Mouse (Mus musculus): ENCODE results near the gene Slc9c1.

The Slc9c1 gene

DNA sequence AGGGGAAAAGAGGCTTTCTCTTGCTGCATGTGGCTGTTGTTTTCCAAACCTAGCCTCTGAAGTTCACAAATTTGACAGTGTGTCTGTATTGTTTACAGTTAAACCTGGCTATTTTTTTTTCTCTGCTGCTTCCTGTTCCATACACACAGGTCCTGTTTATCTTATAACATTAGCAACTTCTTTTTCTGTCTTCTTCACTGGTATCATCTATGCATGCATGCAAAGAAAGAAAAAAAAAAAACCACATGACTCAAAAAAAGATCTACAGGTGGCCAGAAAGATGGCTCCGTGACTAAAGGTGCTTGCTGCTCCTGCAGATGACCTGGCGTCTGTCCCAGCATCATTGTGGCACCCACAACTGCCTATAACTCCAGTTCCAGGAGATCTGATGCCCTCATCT, 90.2 kb downstream of the Slc9c1 start:
- no peak for DNase-seq (ENCODE audit: low spot score)

DNA sequence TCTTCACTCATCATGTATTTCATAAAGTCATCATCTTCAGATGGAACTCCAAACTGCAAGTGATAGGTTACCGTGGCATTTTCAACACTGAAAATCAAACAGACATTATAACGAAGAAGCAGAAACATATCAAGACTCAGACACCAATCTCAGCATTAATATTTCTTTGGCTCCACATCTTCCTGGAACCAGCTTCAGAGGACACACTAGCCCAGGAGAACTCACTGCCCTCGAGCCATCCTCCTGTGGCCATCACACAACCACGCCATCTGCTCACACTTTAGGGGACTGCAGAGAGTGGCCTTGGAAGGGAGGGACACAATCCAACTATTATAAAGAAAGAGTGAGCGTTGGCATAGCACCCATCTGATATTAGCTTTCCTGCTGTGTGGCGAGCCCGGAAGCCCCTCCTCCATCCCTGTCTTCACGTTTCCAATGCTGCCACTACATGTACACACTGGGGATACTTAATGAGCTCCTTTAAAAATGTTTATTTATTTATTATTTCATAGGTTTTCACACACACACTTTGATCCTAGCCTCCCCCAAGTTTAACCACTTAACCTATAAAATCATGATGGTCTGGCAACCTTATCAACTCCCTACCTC, 94.5 kb downstream of the Slc9c1 start:
- DNase-seq (ENCODE audit: low spot score), result no peak

DNA sequence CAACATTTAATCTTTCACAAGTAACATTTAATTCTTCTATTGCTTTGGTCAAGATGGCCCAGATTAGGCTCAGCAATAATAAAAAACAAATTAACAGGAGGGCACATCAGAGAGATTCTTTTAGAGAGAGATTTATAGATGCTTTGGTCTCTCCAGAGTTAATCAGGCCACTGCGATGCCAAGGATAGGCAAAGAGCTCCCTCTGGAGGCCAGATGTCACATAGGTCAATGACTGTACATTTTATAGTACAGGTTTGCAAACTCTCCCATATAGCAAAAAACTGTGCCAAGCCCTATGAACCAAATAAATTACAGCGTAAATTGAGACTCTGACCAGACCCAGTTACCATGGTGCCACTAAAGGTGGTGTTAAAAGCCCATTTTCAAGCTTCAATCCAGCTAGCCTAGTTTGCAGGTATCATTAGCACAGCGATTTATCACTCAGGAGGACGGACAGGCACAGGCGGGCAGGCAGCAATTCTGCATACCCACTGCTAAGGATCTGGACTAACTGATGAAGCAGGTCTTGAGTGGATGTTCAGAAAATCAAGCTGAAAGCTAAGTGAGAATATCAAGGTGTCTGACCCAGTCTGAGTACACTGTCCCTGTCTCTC, 95.3 kb downstream of the Slc9c1 start:
- peak; percentile 80 for DNase-seq (ENCODE audit: low spot score)

DNA sequence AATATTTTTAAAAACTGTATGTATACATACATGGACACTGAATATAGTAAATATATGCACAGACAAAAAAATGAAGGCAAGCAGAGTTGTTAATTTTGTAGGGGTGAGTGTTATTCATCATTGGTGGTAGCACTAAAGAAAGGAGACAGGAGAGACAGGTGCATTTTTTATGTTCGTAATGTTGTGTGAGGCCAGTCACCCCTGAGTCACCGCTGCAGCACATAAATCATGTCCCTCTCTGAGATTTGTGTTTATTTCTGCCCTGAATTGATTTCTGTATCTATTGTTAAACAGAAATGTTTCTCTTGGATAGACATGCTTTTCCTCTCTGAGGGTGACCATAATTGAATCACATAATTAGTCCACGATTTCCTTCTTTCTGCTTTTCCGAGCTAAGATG, 97.3 kb downstream of the Slc9c1 start:
- no peak for DNase-seq (ENCODE audit: low spot score)

DNA sequence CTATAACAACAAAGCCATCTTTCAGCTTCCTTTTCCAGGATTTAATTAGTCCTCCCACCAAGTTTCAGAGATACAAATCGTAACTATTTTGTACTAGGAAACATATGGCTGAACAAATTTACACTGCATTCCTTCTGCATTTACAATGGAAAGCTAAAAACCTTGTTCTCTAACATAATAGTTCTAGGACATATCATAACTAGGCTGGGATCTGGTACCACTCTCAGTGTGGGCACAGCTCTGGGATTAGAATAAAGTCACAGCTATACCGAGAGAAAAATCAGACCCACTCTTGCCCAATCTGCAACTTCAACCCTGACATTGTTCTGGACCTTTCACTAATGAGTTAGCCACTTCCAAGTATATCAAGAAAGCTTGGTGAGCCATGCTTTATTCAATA, 100.7 kb downstream of the Slc9c1 start:
- no peak for DNase-seq (ENCODE audit: low spot score)

DNA sequence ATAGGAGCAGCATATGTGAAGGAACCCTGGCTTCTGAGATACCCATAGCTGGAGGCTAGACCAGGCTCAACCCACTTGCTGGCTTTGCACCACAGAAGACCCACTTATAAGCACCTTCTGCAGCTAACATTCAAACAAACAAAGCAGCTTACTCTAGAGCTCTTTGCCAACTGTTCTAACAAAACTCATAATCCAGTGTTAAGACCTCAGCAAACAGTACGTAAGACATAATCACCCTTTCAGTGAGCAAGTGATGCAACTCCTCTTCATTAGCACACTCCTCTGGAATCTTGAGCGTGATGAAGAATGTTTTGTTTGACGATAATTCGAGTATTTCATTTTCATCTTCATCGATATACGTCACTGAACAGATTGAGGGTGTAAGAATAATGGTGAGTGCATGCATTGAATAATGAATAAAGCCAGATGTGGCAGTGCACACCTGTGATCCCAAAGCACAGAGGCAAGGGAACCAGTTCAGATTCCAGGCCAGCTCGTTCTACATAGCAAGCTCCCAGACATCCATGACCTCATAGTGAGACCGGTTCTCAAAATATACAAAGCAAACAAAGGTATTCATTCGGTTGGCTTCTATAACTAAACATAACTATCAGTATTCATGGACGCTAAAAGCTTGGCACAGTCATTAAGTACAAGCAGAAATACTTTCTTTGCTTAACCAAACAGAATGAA, 105.1 kb downstream of the Slc9c1 start:
- DNase-seq (ENCODE audit: low spot score), result no peak

DNA sequence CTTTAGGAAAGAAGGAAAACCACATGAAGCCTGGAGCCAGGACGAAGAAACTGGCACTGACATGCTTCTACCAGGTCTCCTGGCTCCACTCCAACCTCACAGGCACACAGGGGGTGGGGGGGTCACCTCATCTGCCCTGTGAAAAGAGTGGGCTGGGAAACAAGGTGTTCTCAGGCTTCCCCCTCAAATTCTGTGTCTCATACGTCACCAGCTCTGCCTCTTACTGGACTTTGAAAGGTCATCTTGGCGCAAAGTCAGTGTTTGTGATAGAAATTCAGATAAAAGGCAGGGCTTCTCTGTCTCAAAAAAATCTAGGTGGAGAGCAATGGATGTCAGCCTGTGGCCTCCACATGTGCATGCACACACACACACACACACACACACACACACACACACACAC, 106.2 kb downstream of the Slc9c1 start:
- DNase-seq (ENCODE audit: low spot score), result no peak

DNA sequence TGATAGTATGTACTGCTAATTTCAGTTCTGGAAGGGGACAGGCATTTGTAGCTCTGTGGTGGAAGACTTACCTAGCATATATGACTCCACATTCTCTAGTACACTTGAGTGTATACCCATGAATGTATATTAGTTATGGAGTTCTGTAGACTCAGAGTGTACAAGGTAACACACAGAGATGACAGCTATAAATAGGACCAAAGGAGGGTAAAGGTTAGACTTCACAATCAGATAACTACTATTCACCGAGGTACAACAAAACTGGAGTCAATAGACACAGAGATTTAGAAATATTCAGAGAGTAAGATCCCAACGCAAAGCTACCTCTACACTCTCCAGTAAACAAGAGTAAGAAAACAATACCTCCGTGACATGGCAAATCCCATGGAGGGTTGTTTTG, 108.8 kb downstream of the Slc9c1 start:
- no peak for DNase-seq (ENCODE audit: low spot score)

DNA sequence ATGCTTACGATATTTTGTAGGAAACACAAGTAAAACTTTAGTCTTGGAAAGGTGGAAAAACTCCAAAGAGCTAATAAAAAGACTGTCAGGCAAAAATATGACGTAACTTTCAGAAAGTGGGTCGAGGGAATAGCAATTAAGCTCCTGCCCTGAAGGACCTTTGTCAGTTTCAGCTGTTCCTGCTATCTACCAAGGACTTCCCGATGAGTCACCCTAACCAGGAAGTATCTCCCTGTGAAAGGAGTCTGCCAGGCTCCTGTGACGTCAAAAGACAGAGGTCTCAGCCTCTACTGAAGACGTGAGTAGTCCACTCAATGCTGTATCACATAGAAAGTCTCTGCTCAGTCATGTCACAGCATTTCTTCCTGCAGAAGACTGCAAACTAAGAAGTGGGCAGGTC, 109.3 kb downstream of the Slc9c1 start:
- peak; percentile 21 for DNase-seq (ENCODE audit: low spot score)

DNA sequence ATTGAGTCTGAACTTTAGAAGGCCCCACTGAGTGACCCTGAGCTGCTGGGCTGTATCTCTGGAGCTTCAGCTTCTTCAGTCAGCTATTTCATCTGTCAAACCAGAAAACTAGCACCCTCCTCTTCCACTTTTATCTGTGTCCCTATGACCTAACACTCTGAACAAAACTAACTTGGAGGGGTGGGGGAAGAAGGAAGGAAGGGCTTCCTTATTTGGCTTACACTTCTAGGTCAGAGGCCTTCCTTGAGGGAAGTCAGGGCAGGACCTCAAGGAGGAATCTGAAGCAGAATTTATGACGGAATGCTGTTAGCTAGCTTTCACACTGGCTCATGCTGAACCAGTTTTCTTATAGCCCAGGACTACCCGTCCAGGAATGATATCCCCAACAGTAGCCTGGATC, 116.4 kb downstream of the Slc9c1 start:
- no peak for DNase-seq (ENCODE audit: low spot score)

DNA sequence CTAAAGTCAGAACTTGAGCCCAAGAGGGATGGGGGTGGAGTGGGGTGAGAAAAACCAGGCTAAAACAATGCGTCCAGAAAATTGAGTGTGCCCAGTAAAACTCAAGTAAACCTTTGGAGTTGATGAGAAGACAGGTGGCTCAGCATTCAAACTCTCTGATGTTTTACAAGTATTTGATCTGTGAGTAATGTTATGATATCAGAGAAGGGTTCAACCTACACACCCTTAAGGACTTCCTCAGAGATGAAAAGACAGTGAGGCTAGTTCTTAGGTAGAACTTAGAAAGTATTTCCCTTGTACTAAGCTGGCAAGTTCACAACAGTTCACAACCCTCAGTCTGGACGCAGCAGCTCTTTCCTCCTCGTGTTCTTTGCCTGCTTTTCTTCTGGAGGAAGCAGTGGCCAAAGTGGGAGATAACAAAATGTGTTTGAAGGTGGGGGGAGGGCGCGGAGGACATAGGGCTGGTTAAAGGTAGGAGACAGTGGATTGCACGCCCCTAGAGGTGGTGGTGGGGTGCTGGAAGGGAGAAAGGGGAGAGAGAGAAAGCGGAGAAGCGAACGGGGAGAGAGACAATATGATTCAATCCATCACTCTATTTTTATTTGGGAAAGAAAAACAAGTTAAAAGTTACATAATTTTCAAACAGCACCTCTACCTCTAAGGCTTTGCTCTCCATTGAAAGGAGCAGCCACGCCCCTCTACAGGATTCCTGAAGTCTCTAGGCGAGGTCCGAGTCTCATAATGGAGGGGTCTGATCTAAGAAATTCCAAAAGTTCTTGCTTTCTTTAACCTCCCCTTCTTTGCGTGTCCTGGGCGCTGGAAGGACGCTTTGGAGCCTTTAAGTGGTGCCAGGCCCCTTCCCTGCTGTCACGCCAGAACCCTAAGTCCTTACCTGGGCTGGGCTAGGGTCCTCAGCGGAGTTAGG, 118.2 kb downstream of the Slc9c1 start:
- no peak for DNase-seq (ENCODE audit: low spot score)

DNA sequence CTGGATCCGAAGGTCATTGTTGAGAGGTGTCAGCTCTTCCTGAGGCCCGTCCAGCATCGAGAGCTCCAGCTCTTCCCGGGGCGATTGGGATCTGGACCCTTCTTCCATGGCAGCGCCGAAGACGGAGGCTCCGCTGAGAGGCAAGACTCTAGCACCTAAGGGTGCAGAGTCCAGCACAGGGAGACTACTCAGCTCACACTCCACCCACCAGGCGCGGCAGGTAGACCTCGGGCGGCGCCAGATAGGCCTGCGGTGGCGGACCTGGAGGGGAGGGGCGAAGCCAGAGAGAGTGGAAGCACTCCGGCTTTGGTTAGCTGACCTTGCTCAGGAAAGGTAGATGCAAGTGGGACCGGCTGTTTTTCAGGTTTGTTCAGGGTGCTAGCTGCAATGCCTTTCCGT, 118.8 kb downstream of the Slc9c1 start, which contains the start of gene BC016579:
TSS of gene BC016579 (minus strand) at position 135 of the 399 bp plus-strand sequence.
- no peak for DNase-seq (ENCODE audit: low spot score)

DNA sequence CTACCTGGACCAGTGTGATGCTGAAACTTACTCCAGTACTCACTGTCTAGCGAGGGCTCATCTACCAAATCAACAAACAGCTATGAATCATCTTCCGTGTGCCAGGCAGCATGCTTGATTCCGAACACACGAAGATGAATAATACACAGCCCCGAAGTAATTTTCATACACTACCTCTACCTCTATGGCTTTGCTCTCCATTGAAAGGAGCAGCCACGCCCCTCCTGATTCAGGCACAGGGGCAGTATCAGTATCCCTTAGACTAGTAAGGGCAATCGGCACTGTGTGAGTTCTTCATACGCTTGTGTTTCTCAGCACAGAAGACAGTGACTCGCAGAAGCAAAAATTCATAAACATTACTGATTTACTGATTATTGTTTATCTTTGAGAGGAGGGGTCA, 119.4 kb downstream of the Slc9c1 start:
- no peak for DNase-seq (ENCODE audit: low spot score)

Data from adipocyte (in vitro differentiated cells).